Mouse (Mus musculus): ENCODE measurements around the gene Cryaa. TPM values are rescaled to one million over a fixed set of nuclear protein-coding genes. Genes with fewer than 3 reads are reported as not detected.
A peak's percentile ranks its signal among the peaks of the same experiment; 100 is the strongest.

Cryaa gene
- total and polyA plus RNA-seq, 2 experiments = not detected

DNA sequence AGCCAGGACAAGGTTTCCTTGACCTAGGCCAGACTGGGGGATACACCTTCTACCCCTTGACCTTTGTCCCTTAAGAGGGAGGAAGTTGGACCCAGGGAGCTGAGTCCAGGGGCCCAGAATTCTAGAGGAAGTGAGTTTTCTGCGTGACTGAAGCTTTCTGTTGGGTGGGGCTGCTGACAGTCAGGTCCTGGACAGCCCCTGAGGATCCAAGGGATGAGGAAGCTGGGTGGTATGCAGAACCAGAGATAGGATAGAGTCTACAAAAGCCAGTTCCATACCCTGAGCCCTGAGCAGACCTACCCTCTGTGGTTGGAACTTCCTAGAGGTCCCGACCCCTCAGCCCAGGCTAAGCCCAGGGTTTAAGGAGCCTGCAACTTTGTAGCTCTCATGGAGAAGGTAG is 2.8 kb downstream of the Cryaa start:
- Histone ChIP-seq H3K4me1 (ENCODE audit: control insufficient read depth, insufficient read depth, low read length) (no peaks in the 10 kb centered on the region), H3K27me3 (ENCODE audit: control insufficient read depth, insufficient read depth, low read length) (no peaks in the 10 kb centered on the region), H3K4me3 (ENCODE audit: insufficient read depth, low read depth, low read length) (no peak overlapping the region), H3K36me3 (ENCODE audit: control insufficient read depth, insufficient read depth, low read length) (no peaks in the 10 kb centered on the region), H3K27ac (replicated peaks; ENCODE audit: insufficient read depth, low read depth, low read length) (no peak overlapping the region), H3K79me2 (ENCODE audit: control insufficient read depth, insufficient read depth, low read length) (no peaks in the 10 kb centered on the region), H3K9ac (ENCODE audit: low read depth, low read length) (no peak overlapping the region)
- WGBS = 85% methylated on average over 2 of the region's 2 CpGs
- no peak for DNase-seq (ENCODE audit: extremely low read depth, low read depth, low spot score)
- TF ChIP-seq CTCF (IDR thresholded peaks at IDR 0.05; ENCODE audit: low read depth, low read length) (no peak), POLR2A (IDR thresholded peaks at IDR 0.05; ENCODE audit: extremely low read depth, insufficient read depth, low read length) (no peak)

DNA sequence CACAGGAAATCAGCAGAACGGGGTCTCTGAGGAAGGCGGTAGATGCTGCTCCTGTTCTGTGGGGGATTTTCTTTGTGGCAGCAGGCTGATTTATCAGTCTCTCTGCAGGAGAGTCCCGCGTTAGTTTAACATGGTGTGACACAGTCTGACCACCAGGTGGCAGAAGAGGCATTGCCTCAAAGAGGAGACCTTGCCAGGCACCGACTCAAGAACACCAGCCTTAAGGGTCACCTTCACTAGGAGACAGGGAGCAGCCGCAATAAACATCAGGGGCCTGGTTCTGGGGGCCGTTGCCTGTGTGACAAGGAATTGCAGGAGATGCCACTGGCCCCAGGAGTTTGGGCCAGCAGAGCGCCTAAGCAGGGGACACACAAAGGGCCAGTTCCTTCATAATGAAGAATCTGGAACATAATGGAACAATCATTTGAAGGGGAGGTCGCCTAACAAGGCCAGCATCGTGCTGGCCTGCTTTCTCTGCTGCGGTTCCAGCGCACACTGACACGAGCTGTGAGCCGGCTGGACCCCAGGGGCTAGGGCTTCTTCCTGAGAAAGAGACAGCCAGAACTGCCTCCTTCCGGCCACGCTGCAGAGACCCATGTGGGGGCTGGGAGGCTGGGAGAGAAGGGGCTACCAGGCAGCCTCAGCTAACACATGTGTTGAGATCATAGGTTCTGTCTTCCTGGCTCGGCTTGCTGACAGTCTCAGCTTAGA is 8.1 kb downstream of the Cryaa start:
- WGBS = 31% methylated on average over 17 of the region's 17 CpGs
- no peak for TF ChIP-seq POLR2A (IDR thresholded peaks at IDR 0.05; ENCODE audit: extremely low read depth, insufficient read depth, low read length)
- peak; percentile 87 for TF ChIP-seq CTCF (IDR thresholded peaks at IDR 0.05; ENCODE audit: low read depth, low read length)
- H3K4me3 ChIP-seq (ENCODE audit: insufficient read depth, low read depth, low read length) = no peak overlapping the region
- H3K9ac ChIP-seq (ENCODE audit: low read depth, low read length) = no peak overlapping the region
- H3K79me2 ChIP-seq (ENCODE audit: control insufficient read depth, insufficient read depth, low read length) = no peaks in the 10 kb centered on the region
- no peaks in the 10 kb centered on the region for H3K36me3 ChIP-seq (ENCODE audit: control insufficient read depth, insufficient read depth, low read length)
- peak; percentile 61 for DNase-seq (ENCODE audit: extremely low read depth, low read depth, low spot score)
- no peak overlapping the region for H3K27ac ChIP-seq (replicated peaks; ENCODE audit: insufficient read depth, low read depth, low read length)
- no peaks in the 10 kb centered on the region for H3K4me1 ChIP-seq (ENCODE audit: control insufficient read depth, insufficient read depth, low read length)
- no peaks in the 10 kb centered on the region for H3K27me3 ChIP-seq (ENCODE audit: control insufficient read depth, insufficient read depth, low read length)

- H3K27ac ChIP-seq (replicated peaks; ENCODE audit: insufficient read depth, low read depth, low read length) = no peak overlapping the region
- no peaks in the 10 kb centered on the region for H3K36me3 ChIP-seq (ENCODE audit: control insufficient read depth, insufficient read depth, low read length)
- H3K79me2 ChIP-seq (ENCODE audit: control insufficient read depth, insufficient read depth, low read length) = no peaks in the 10 kb centered on the region
- no peaks in the 10 kb centered on the region for H3K4me1 ChIP-seq (ENCODE audit: control insufficient read depth, insufficient read depth, low read length)
- TF ChIP-seq POLR2A (IDR thresholded peaks at IDR 0.05; ENCODE audit: extremely low read depth, insufficient read depth, low read length) = no peak
- no peak for TF ChIP-seq CTCF (IDR thresholded peaks at IDR 0.05; ENCODE audit: low read depth, low read length)
- no peak for DNase-seq (ENCODE audit: extremely low read depth, low read depth, low spot score)
- WGBS = 66% methylated on average over 3 of the region's 3 CpGs
- H3K27me3 ChIP-seq (ENCODE audit: control insufficient read depth, insufficient read depth, low read length) = no peaks in the 10 kb centered on the region
- H3K4me3 ChIP-seq (ENCODE audit: insufficient read depth, low read depth, low read length) = no peak overlapping the region
- H3K9ac ChIP-seq (ENCODE audit: low read depth, low read length) = no peak overlapping the region
These were observed 8.6 kb downstream of the Cryaa start for GRCm38 (mm10) chr17:31686225-31686564.

DNA sequence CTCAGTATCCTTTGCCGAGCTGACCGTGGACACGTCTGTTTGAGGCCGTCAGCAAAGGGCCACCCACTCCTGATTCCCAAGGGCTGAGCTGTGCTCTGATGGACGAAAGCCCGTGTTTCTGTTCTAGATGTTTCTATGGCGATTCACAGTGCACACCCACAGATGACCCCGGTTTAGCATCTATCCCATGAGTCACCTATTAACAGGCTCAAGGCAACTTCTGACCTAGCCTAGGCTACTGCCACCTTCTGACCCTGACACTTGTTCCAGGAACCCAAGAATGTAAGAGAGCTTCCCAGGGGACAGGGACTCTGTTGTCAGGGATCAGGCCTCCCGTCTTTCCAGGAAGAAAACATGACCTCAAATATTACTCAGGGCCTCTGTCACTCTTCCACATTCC is 10.5 kb downstream of the Cryaa start:
- peak; percentile 10 for DNase-seq (ENCODE audit: extremely low read depth, low read depth, low spot score)
- no peaks in the 10 kb centered on the region for H3K79me2 ChIP-seq (ENCODE audit: control insufficient read depth, insufficient read depth, low read length)
- H3K9ac ChIP-seq (ENCODE audit: low read depth, low read length) = no peak overlapping the region
- no peaks in the 10 kb centered on the region for H3K36me3 ChIP-seq (ENCODE audit: control insufficient read depth, insufficient read depth, low read length)
- no peaks in the 10 kb centered on the region for H3K4me1 ChIP-seq (ENCODE audit: control insufficient read depth, insufficient read depth, low read length)
- H3K27me3 ChIP-seq (ENCODE audit: control insufficient read depth, insufficient read depth, low read length) = no peaks in the 10 kb centered on the region
- H3K27ac ChIP-seq (replicated peaks; ENCODE audit: insufficient read depth, low read depth, low read length) = no peak overlapping the region
- no peak for TF ChIP-seq POLR2A (IDR thresholded peaks at IDR 0.05; ENCODE audit: extremely low read depth, insufficient read depth, low read length)
- no peak for TF ChIP-seq CTCF (IDR thresholded peaks at IDR 0.05; ENCODE audit: low read depth, low read length)
- WGBS = 68% methylated on average over 9 of the region's 9 CpGs
- H3K4me3 ChIP-seq (ENCODE audit: insufficient read depth, low read depth, low read length) = no peak overlapping the region

- H3K4me1 ChIP-seq (ENCODE audit: control insufficient read depth, insufficient read depth, low read length) = no peaks in the 10 kb centered on the region
- TF ChIP-seq CTCF (IDR thresholded peaks at IDR 0.05; ENCODE audit: low read depth, low read length) (no peak), POLR2A (IDR thresholded peaks at IDR 0.05; ENCODE audit: extremely low read depth, insufficient read depth, low read length) (no peak)
- WGBS = 27% methylated on average over 1 of the region's 1 CpGs
- H3K4me3 ChIP-seq (ENCODE audit: insufficient read depth, low read depth, low read length) = no peak overlapping the region
- H3K27ac ChIP-seq (replicated peaks; ENCODE audit: insufficient read depth, low read depth, low read length) = no peak overlapping the region
- no peaks in the 10 kb centered on the region for H3K36me3 ChIP-seq (ENCODE audit: control insufficient read depth, insufficient read depth, low read length)
- H3K27me3 ChIP-seq (ENCODE audit: control insufficient read depth, insufficient read depth, low read length) = no peaks in the 10 kb centered on the region
- H3K79me2 ChIP-seq (ENCODE audit: control insufficient read depth, insufficient read depth, low read length) = no peaks in the 10 kb centered on the region
- H3K9ac ChIP-seq (ENCODE audit: low read depth, low read length) = no peak overlapping the region
- DNase-seq (ENCODE audit: extremely low read depth, low read depth, low spot score) = peak; percentile 50
These were observed 12.0 kb downstream of the Cryaa start for GRCm38 (mm10) chr17:31689606-31690005.

GRCm38 (mm10) chr17:31692918-31693317 is 15.3 kb downstream of the Cryaa start:
- H3K36me3 ChIP-seq (ENCODE audit: control insufficient read depth, insufficient read depth, low read length) = no peaks in the 10 kb centered on the region
- H3K4me1 ChIP-seq (ENCODE audit: control insufficient read depth, insufficient read depth, low read length) = no peaks in the 10 kb centered on the region
- no peak overlapping the region for H3K27ac ChIP-seq (replicated peaks; ENCODE audit: insufficient read depth, low read depth, low read length)
- H3K9ac ChIP-seq (ENCODE audit: low read depth, low read length) = no peak overlapping the region
- DNase-seq (ENCODE audit: extremely low read depth, low read depth, low spot score) = no peak
- no peaks in the 10 kb centered on the region for H3K79me2 ChIP-seq (ENCODE audit: control insufficient read depth, insufficient read depth, low read length)
- WGBS = 40% methylated on average over 5 of the region's 5 CpGs
- H3K27me3 ChIP-seq (ENCODE audit: control insufficient read depth, insufficient read depth, low read length) = no peaks in the 10 kb centered on the region
- no peak overlapping the region for H3K4me3 ChIP-seq (ENCODE audit: insufficient read depth, low read depth, low read length)
- TF ChIP-seq POLR2A (IDR thresholded peaks at IDR 0.05; ENCODE audit: extremely low read depth, insufficient read depth, low read length) (no peak), CTCF (IDR thresholded peaks at IDR 0.05; ENCODE audit: low read depth, low read length) (no peak)
